Mouse (Mus musculus) heart, embryonic 14.5 days (tissue): ENCODE results near the gene Nup35. TPM values are rescaled to one million over a fixed set of nuclear protein-coding genes. Genes with fewer than 3 reads are reported as not detected.
A peak's percentile ranks its signal among the peaks of the same experiment; 100 is the strongest.

Experiments
- ATAC-seq: fragments of 200-750 bp; cut with Nextera tagmentation; 2 replicates; pipeline ENCODE4 v1.8.0; 2017; ENCODE audit warnings: low read depth, moderate TSS enrichment; ENCODE audit not compliant: insufficient number of reproducible peaks, insufficient read depth, low FRiP score
- H3K27ac ChIP-seq, 2 experiments: fragments of 200-500 bp in 1 of 2; fragments of 300-500 bp in 1 of 2; sonication (generic) in 1 of 2; replicated peaks in 1 of 2; 2 replicates each; pipeline ENCODE4 v1.5.1; 2012 to 2014; ENCODE audit warnings: low read depth in 2 of 2, low read length in 2 of 2, control low read depth in 1 of 2, mild to moderate bottlenecking in 1 of 2, mixed read lengths in 1 of 2; ENCODE audit not compliant: control insufficient read depth in 1 of 2, insufficient read depth in 1 of 2
- H3K27me3 ChIP-seq: fragments of 300-500 bp; sonication (generic); 2 replicates; pipeline ENCODE4 v1.6.1; 2014; ENCODE audit warnings: mild to moderate bottlenecking, low read length, control low read depth; ENCODE audit not compliant: control insufficient read depth, insufficient read depth
- H3K36me3 ChIP-seq: fragments of 300-500 bp; sonication (generic); 2 replicates; pipeline ENCODE4 v1.6.1; 2014; ENCODE audit warnings: mild to moderate bottlenecking, control low read depth, low read length, mixed read lengths; ENCODE audit not compliant: control insufficient read depth, insufficient read depth
- H3K4me1 ChIP-seq, 2 experiments: fragments of 200-500 bp in 1 of 2; fragments of 300-500 bp in 1 of 2; sonication (generic) in 1 of 2; 2 replicates each; pipeline ENCODE4 v1.6.1; 2012 to 2014; ENCODE audit warnings: low read length in 2 of 2, control low read depth in 1 of 2, mixed read lengths in 1 of 2; ENCODE audit not compliant: control insufficient read depth in 2 of 2, insufficient read depth in 2 of 2
- H3K4me2 ChIP-seq: fragments of 300-500 bp; sonication (generic); 2 replicates; pipeline ENCODE4 v1.6.1; 2014; ENCODE audit warnings: mild to moderate bottlenecking, low read length
- H3K4me3 ChIP-seq, 2 experiments: fragments of 200-500 bp in 1 of 2; fragments of 300-500 bp in 1 of 2; sonication (generic) in 1 of 2; 2 replicates each; pipeline ENCODE4 v1.5.1; 2012 to 2014; ENCODE audit warnings: low read length in 2 of 2, mild to moderate bottlenecking in 2 of 2, control low read depth in 1 of 2, low read depth in 1 of 2, moderate library complexity in 1 of 2; ENCODE audit not compliant: control insufficient read depth in 1 of 2, insufficient read depth in 1 of 2
- H3K9ac ChIP-seq: fragments of 300-500 bp; sonication (generic); 2 replicates; pipeline ENCODE4 v1.6.1; 2014; ENCODE audit warnings: mild to moderate bottlenecking, low read length
- H3K9me3 ChIP-seq: fragments of 300-500 bp; sonication (generic); 2 replicates; pipeline ENCODE4 v1.6.1; 2016; ENCODE audit warnings: low read length, control low read depth; ENCODE audit not compliant: control insufficient read depth
- WGBS: fragments of 180-500 bp; shearing (Covaris S2); extraction: QIAGEN DNeasy Blood & Tissue Kit; methylation state at CpG from one replicate; pipeline ENCODE4 v1.1.7; 2014; 5-methylcytosine and 5-hydroxymethylcytosine counted together
- polyA plus RNA-seq: library from polyadenylated mRNA; unstranded; fragments of >200 nt; fragmentation: Nextera tagmentation; extraction: Ambion mirVana; gene quantifications from 2 replicates; pipeline ENCODE4 v1.2.1, GENCODE M21; 2014

The Nup35 gene
- polyA plus RNA-seq, 1 experiment from 2014 or later: 20.6 TPM

GRCm38 (mm10) chr2:80581043-80581711 is 35.9 kb upstream of the Nup35 start, which contains the start of gene Nckap1:
Nckap1 (minus strand) TSS chr2:80581380.
- Histone ChIP-seq H3K4me3 (peak within 1 kb of the TSS; percentile 72 to 73), H3K27me3 (no peaks in the 10 kb centered on the region), H3K27ac (peak within 1 kb of the TSS; percentile 95 to 98), H3K9ac (peak within 1 kb of the TSS; percentile 89), H3K9me3 (no peaks in the 10 kb centered on the region), H3K36me3 (no peaks in the 10 kb centered on the region), H3K4me2 (peak within 1 kb of the TSS; percentile 80), H3K4me1 (peaks cover 3 to 22% of the 10 kb centered on the region in 2 experiments)
- ATAC-seq: peak; percentile 91
- under 1% methylated on average over 81 of the region's 88 CpGs for WGBS

GRCm38 (mm10) chr2:80582356-80582755 is 34.7 kb upstream of the Nup35 start:
- no peak for ATAC-seq
- H3K27ac ChIP-seq: no peak overlapping the region
- H3K9ac ChIP-seq: no peak overlapping the region
- peaks cover 0 to 16% of the 10 kb centered on the region in 2 experiments; a peak in 3 of 4 replicates for H3K4me1 ChIP-seq
- H3K4me3 ChIP-seq: no peak overlapping the region
- no peaks in the 10 kb centered on the region for H3K27me3 ChIP-seq
- no peaks in the 10 kb centered on the region for H3K9me3 ChIP-seq
- H3K36me3 ChIP-seq: no peaks in the 10 kb centered on the region
- H3K4me2 ChIP-seq: no peak overlapping the region
- WGBS: 90% methylated on average over 3 of the region's 3 CpGs

GRCm38 (mm10) chr2:80594215-80594918 is 22.7 kb upstream of the Nup35 start:
- WGBS: 65% methylated on average over 4 of the region's 4 CpGs

GRCm38 (mm10) chr2:80596960-80597359 is 20.1 kb upstream of the Nup35 start:
- no peak overlapping the region for H3K4me3 ChIP-seq
- ATAC-seq: no peak
- no peak overlapping the region for H3K9ac ChIP-seq
- H3K9me3 ChIP-seq: no peaks in the 10 kb centered on the region
- H3K4me1 ChIP-seq: no peaks in the 10 kb centered on the region
- WGBS: 68% methylated on average over 5 of the region's 5 CpGs
- H3K4me2 ChIP-seq: no peak overlapping the region
- no peak overlapping the region for H3K27ac ChIP-seq
- H3K27me3 ChIP-seq: no peaks in the 10 kb centered on the region
- no peaks in the 10 kb centered on the region for H3K36me3 ChIP-seq

More at GRCm38 (mm10) chr2:80594215-80594918, 22.7 kb upstream of the Nup35 start:
- H3K9ac ChIP-seq: no peak overlapping the region
- H3K4me1 ChIP-seq: no peaks in the 10 kb centered on the region
- H3K4me2 ChIP-seq: no peak overlapping the region
- H3K9me3 ChIP-seq: no peaks in the 10 kb centered on the region
- no peak overlapping the region for H3K27ac ChIP-seq
- no peak overlapping the region for H3K4me3 ChIP-seq
- no peaks in the 10 kb centered on the region for H3K27me3 ChIP-seq
- no peak for ATAC-seq
- no peaks in the 10 kb centered on the region for H3K36me3 ChIP-seq

- Histone ChIP-seq H3K9ac (no peak overlapping the region), H3K4me1 (no peaks in the 10 kb centered on the region), H3K4me2 (no peak overlapping the region), H3K9me3 (no peaks in the 10 kb centered on the region), H3K4me3 (no peak overlapping the region), H3K27ac (no peak overlapping the region), H3K36me3 (no peaks in the 10 kb centered on the region), H3K27me3 (no peaks in the 10 kb centered on the region)
- no peak for ATAC-seq
- WGBS: 81% methylated on average over 3 of the region's 3 CpGs
Observed at GRCm38 (mm10) chr2:80599850-80600249, 17.2 kb upstream of the Nup35 start.

- Histone ChIP-seq H3K27ac (no peak overlapping the region), H3K9ac (no peak overlapping the region), H3K4me2 (no peak overlapping the region), H3K4me3 (no peak overlapping the region), H3K36me3 (no peaks in the 10 kb centered on the region), H3K9me3 (no peaks in the 10 kb centered on the region), H3K27me3 (no peaks in the 10 kb centered on the region), H3K4me1 (no peaks in the 10 kb centered on the region)
- no peak for ATAC-seq
Observed at GRCm38 (mm10) chr2:80600611-80601010, 16.4 kb upstream of the Nup35 start.

- no peak overlapping the region for H3K27ac ChIP-seq
- H3K4me3 ChIP-seq: no peak overlapping the region
- 85% methylated on average over 13 of the region's 13 CpGs for WGBS
- no peaks in the 10 kb centered on the region for H3K9me3 ChIP-seq
- no peaks in the 10 kb centered on the region for H3K4me1 ChIP-seq
- no peak overlapping the region for H3K9ac ChIP-seq
- H3K36me3 ChIP-seq: no peaks in the 10 kb centered on the region
- no peaks in the 10 kb centered on the region for H3K27me3 ChIP-seq
- H3K4me2 ChIP-seq: no peak overlapping the region
- ATAC-seq: no peak
Observed at GRCm38 (mm10) chr2:80602756-80603155, 14.3 kb upstream of the Nup35 start.
